Mouse (Mus musculus): ENCODE results near the gene Hoxc11. TPM values are rescaled to one million over a fixed set of nuclear protein-coding genes. Genes with fewer than 3 reads are reported as not detected.

Hoxc11 gene
- total and polyA plus RNA-seq, 3 experiments = not detected

- peaks cover 0 to 34% of the 10 kb centered on the region in 2 experiments; a peak in 2 of 4 replicates for H3K36me3 ChIP-seq (ENCODE audit: control insufficient read depth in 1 of 2, insufficient read depth in 2 of 2, low read length in 2 of 2)
- peaks cover 27% of the 10 kb centered on the region for H3K79me2 ChIP-seq (ENCODE audit: control insufficient read depth, insufficient read depth, low read length, poor library complexity)
- H3K9me3 ChIP-seq (replicated peaks; ENCODE audit: insufficient read depth, low read length) = no peaks in the 10 kb centered on the region
- peak; percentile 47 for DNase-seq (ENCODE audit: low read depth, low spot score)
- TF ChIP-seq TCF12 (IDR thresholded peaks at IDR 0.05; ENCODE audit: low read depth, low read length) = no peak
- no peak for TF ChIP-seq SMC3 (IDR thresholded peaks at IDR 0.05; ENCODE audit: low read depth, low read length)
- no peak for TF ChIP-seq POLR2AphosphoS2 (IDR thresholded peaks at IDR 0.05; ENCODE audit: low read length)
- TF ChIP-seq MEF2A (IDR thresholded peaks at IDR 0.05; ENCODE audit: extremely low read depth, insufficient replicate concordance, low read depth, low read length, poor library complexity, severe bottlenecking) = peak; percentile 86; the same call in 1 of the 2 replicates
- TF ChIP-seq MAFK (IDR thresholded peaks at IDR 0.05; ENCODE audit: borderline replicate concordance, low read depth, low read length) = no peak
- peaks cover 18 to 38% of the 10 kb centered on the region in 2 experiments for H3K4me1 ChIP-seq (ENCODE audit: control insufficient read depth in 1 of 2, insufficient read depth in 2 of 2, low read length in 2 of 2)
- peak overlapping the region; percentile 99 for H3K27ac ChIP-seq (ENCODE audit: control insufficient read depth, low read depth, low read length)
- peak overlapping the region; percentile 98 for H3K9ac ChIP-seq (ENCODE audit: control insufficient read depth, low read depth, low read length, poor library complexity, severe bottlenecking)
- H3K4me3 ChIP-seq (ENCODE audit: control insufficient read depth in 1 of 2, insufficient read depth in 1 of 2, low read depth in 2 of 2, low read length in 2 of 2) = peak overlapping the region; percentile 60 to 68
- H3K27me3 ChIP-seq (ENCODE audit: control insufficient read depth in 1 of 2, insufficient read depth in 2 of 2, low read length in 2 of 2) = no peaks in the 10 kb centered on the region
Observed at GRCm38 (mm10) chr15:103001370-103001769, 47.1 kb downstream of the Hoxc11 start.

- Histone ChIP-seq H3K36me3 (ENCODE audit: control insufficient read depth in 1 of 2, insufficient read depth in 2 of 2, low read length in 2 of 2) (peaks cover 0 to 35% of the 10 kb centered on the region in 2 experiments; a peak in 2 of 4 replicates), H3K4me3 (ENCODE audit: control insufficient read depth in 1 of 2, insufficient read depth in 1 of 2, low read depth in 2 of 2, low read length in 2 of 2) (peak overlapping the region in 1 of 2 experiments; percentile 57; a peak in 3 of 4 replicates), H3K27ac (ENCODE audit: control insufficient read depth, low read depth, low read length) (peak overlapping the region; percentile 63), H3K9ac (ENCODE audit: control insufficient read depth, low read depth, low read length, poor library complexity, severe bottlenecking) (peak overlapping the region; percentile 60), H3K79me2 (ENCODE audit: control insufficient read depth, insufficient read depth, low read length, poor library complexity) (peaks cover 27% of the 10 kb centered on the region), H3K4me1 (ENCODE audit: control insufficient read depth in 1 of 2, insufficient read depth in 2 of 2, low read length in 2 of 2) (peaks cover 24 to 38% of the 10 kb centered on the region in 2 experiments), H3K27me3 (ENCODE audit: control insufficient read depth in 1 of 2, insufficient read depth in 2 of 2, low read length in 2 of 2) (no peaks in the 10 kb centered on the region), H3K9me3 (replicated peaks; ENCODE audit: insufficient read depth, low read length) (no peaks in the 10 kb centered on the region)
- DNase-seq (ENCODE audit: low read depth, low spot score) = peak; percentile 66
- TF ChIP-seq CHD1 (IDR thresholded peaks at IDR 0.05; ENCODE audit: low read depth, low read length) (0 out of 2 replicates have a peak, but pooled peaks have one; percentile 4), ZNF384 (IDR thresholded peaks at IDR 0.05; ENCODE audit: low read depth, low read length) (no peak)
Observed at GRCm38 (mm10) chr15:103002156-103002555, 47.9 kb downstream of the Hoxc11 start.

DNA sequence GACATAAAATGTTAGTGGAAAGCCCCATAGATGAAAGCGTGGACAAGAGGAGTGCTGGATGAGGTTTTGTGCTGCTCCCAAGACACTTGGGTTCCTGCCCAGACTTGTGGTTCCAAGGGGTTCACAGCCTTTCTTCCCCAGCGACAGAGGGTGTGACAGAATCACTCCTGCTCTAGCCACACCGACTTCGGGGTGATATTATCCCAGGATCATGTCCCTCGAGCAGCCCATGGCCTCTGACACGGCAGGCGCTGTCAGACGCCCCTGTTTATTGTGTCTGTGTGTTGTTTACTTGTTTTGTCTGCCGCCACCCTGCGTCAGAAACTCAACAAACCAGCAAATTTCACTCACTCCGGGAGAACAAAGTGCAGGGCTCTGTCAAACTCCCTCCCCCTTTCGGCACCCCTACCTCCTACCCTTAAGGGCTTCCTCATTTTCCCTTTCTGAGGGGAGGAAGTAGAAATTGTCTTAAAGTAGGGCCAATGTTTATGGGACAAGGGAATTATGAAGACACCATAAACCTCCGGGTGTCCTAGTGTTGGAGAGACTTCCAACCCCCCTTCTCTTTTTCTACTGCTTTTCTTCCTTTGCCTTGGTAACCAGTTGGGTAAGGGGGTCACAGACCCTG is 48.7 kb downstream of the Hoxc11 start:
- peak overlapping the region; percentile 63 for H3K27ac ChIP-seq (ENCODE audit: control insufficient read depth, low read depth, low read length)
- no peaks in the 10 kb centered on the region for H3K27me3 ChIP-seq (ENCODE audit: control insufficient read depth in 1 of 2, insufficient read depth in 2 of 2, low read length in 2 of 2)
- peaks cover 24 to 35% of the 10 kb centered on the region in 2 experiments for H3K4me1 ChIP-seq (ENCODE audit: control insufficient read depth in 1 of 2, insufficient read depth in 2 of 2, low read length in 2 of 2)
- peak; percentile 90 for DNase-seq (ENCODE audit: low read depth, low spot score)
- no peaks in the 10 kb centered on the region for H3K9me3 ChIP-seq (replicated peaks; ENCODE audit: insufficient read depth, low read length)
- H3K4me3 ChIP-seq (ENCODE audit: control insufficient read depth in 1 of 2, insufficient read depth in 1 of 2, low read depth in 2 of 2, low read length in 2 of 2) = peak overlapping the region; percentile 49 to 57
- H3K36me3 ChIP-seq (ENCODE audit: control insufficient read depth in 1 of 2, insufficient read depth in 2 of 2, low read length in 2 of 2) = peaks cover 0 to 36% of the 10 kb centered on the region in 2 experiments; a peak in 2 of 4 replicates
- peak overlapping the region; percentile 60 for H3K9ac ChIP-seq (ENCODE audit: control insufficient read depth, low read depth, low read length, poor library complexity, severe bottlenecking)
- peaks cover 27% of the 10 kb centered on the region for H3K79me2 ChIP-seq (ENCODE audit: control insufficient read depth, insufficient read depth, low read length, poor library complexity)
- TF ChIP-seq JUND (IDR thresholded peaks at IDR 0.05; ENCODE audit: low read depth, low read length) = 0 out of 2 replicates have a peak, but pooled peaks have one; percentile 27
- no peak for TF ChIP-seq CTCF (IDR thresholded peaks at IDR 0.05 in 2 of 3, conservative IDR thresholded peaks at IDR 0.05 in 1 of 3; ENCODE audit: control insufficient read depth in 1 of 3, insufficient read depth in 1 of 3, low read depth in 2 of 3, low read length in 3 of 3, poor library complexity in 1 of 3, severe bottlenecking in 1 of 3)
- TF ChIP-seq HCFC1 (IDR thresholded peaks at IDR 0.05; ENCODE audit: low read depth, low read length) = 0 out of 2 replicates have a peak, but pooled peaks have one; percentile 24
- 0 out of 2 replicates have a peak, but pooled peaks have one; percentile 10 for TF ChIP-seq NRF1 (IDR thresholded peaks at IDR 0.05; ENCODE audit: insufficient read depth, low read depth, low read length, poor library complexity, severe bottlenecking)
- peak; percentile 34 to 60; a peak in 3 of 4 replicates for TF ChIP-seq EP300 (IDR thresholded peaks at IDR 0.05; ENCODE audit: low read depth in 1 of 2, low read length in 2 of 2)
- TF ChIP-seq MYC (IDR thresholded peaks at IDR 0.05; ENCODE audit: low read depth, low read length) = 0 out of 2 replicates have a peak, but pooled peaks have one; percentile 30
- peak; percentile 81 for TF ChIP-seq MXI1 (IDR thresholded peaks at IDR 0.05; ENCODE audit: low read depth, low read length)
- 0 out of 2 replicates have a peak, but pooled peaks have one; percentile 36 for TF ChIP-seq MAZ (IDR thresholded peaks at IDR 0.05; ENCODE audit: low read depth, low read length)
- TF ChIP-seq ETS1 (IDR thresholded peaks at IDR 0.05; ENCODE audit: low read depth, low read length) = peak; percentile 29; the same call in 1 of the 2 replicates
- TF ChIP-seq ELF1 (IDR thresholded peaks at IDR 0.05; ENCODE audit: low read depth, low read length) = peak; percentile 40; the same call in 1 of the 2 replicates
- peak; percentile 47 for TF ChIP-seq MAX (IDR thresholded peaks at IDR 0.05; ENCODE audit: low read length)
- peak; percentile 71 for TF ChIP-seq SIN3A (IDR thresholded peaks at IDR 0.05; ENCODE audit: low read length)
- TF ChIP-seq POLR2AphosphoS5 (IDR thresholded peaks at IDR 0.05; ENCODE audit: borderline replicate concordance, low read depth, low read length) = no peak
- TF ChIP-seq USF1 (IDR thresholded peaks at IDR 0.05; ENCODE audit: low read depth, low read length) = no peak
- no peak for TF ChIP-seq MAFK (IDR thresholded peaks at IDR 0.05; ENCODE audit: borderline replicate concordance, low read depth, low read length)
- TF ChIP-seq RCOR1 (IDR thresholded peaks at IDR 0.05; ENCODE audit: low read depth, low read length) = peak; percentile 56; the same call in 1 of the 2 replicates
- TF ChIP-seq ZNF384 (IDR thresholded peaks at IDR 0.05; ENCODE audit: low read depth, low read length) = no peak
